In genomic region chr13:64322561-64323281, GRCm38 (mm10) we compare ENCODE assay signal across 27 mouse cellular contexts.
"Had no signal": no experiment of that assay in that cellular context is flagged by ENCODE, and none has a peak within 500 bp of the region (broad histone marks: within the 10 kb centered on the region; RNA-seq: fewer than 3 reads in every experiment).

No protein-coding gene starts in this region.

- H3K27me3 ChIP-seq: kidney, embryonic 15.5 days; limb, embryonic 12.5 days; limb, embryonic 15.5 days; megakaryocyte, embryonic 14.5 days; neural tube, embryonic 12.5 days; neural tube, embryonic 15.5 days had no signal

- H3K4me3 ChIP-seq: kidney, embryonic 15.5 days; left cerebral cortex, adult 2 months; limb, embryonic 12.5 days; limb, embryonic 15.5 days; megakaryocyte, embryonic 14.5 days; neural tube, embryonic 12.5 days; neural tube, embryonic 15.5 days had no signal

- H3K4me2 ChIP-seq: kidney, embryonic 15.5 days; limb, embryonic 12.5 days; limb, embryonic 15.5 days; liver, embryonic 11.5 days; lung, embryonic 14.5 days; midbrain, embryonic 11.5 days; neural tube, embryonic 12.5 days; neural tube, embryonic 15.5 days had no signal

- ATAC-seq: liver, postnatal 0 days; lung, postnatal 0 days had no signal

- H3K4me1 ChIP-seq: kidney, embryonic 15.5 days; limb, embryonic 12.5 days; limb, embryonic 15.5 days; megakaryocyte, embryonic 14.5 days; neural tube, embryonic 12.5 days; neural tube, embryonic 15.5 days had no signal

- H3K27ac ChIP-seq: kidney, embryonic 15.5 days; left cerebral cortex, adult 2 months; limb, embryonic 12.5 days; limb, embryonic 15.5 days; liver, embryonic 14.5 days; macrophage; neural tube, embryonic 12.5 days; neural tube, embryonic 15.5 days; stomach, postnatal 0 days had no signal

- H3K9me3 ChIP-seq: kidney, embryonic 15.5 days; limb, embryonic 12.5 days; limb, embryonic 15.5 days; megakaryocyte, embryonic 14.5 days; neural tube, embryonic 12.5 days; neural tube, embryonic 15.5 days had no signal

- DNase-seq: kidney, adult 8-10 months; kidney, postnatal 10 days; kidney, postnatal 36 days; layer of hippocampus, postnatal 36 days; left cerebral cortex, postnatal 4 days; liver, postnatal 0 days; lung, embryonic 14.5 days; midbrain, embryonic 14.5 days; right cerebral cortex, adult 18-20 months; right cerebral cortex, postnatal 14 days; right cerebral cortex, postnatal 4 days; thymus, adult 2 months; thymus, postnatal 14 days; thymus, postnatal 4 days had no signal

- H3K36me3 ChIP-seq: kidney, embryonic 15.5 days; limb, embryonic 12.5 days; limb, embryonic 15.5 days; neural tube, embryonic 12.5 days; neural tube, embryonic 15.5 days had no signal

- H3K9ac ChIP-seq: kidney, embryonic 15.5 days; limb, embryonic 12.5 days; limb, embryonic 15.5 days; liver, embryonic 14.5 days; liver, postnatal 0 days; lung, embryonic 14.5 days; neural tube, embryonic 12.5 days; neural tube, embryonic 15.5 days had no signal
